Mouse (Mus musculus): Measurements from ENCODE around the gene Cd163. TPM values are rescaled to one million over a fixed set of nuclear protein-coding genes. Genes with fewer than 3 reads are reported as not detected.

Gene Cd163
- polyA plus RNA-seq, 1 experiment from 2014 or later: 0.51 TPM

GRCm38 (mm10) chr6:124320371-124320770 lies 15.9 kb downstream of the Cd163 start:
- H3K4me3 ChIP-seq (ENCODE audit: low read depth, low read length): no peak overlapping the region
- no peak for TF ChIP-seq CTCF (IDR thresholded peaks at IDR 0.05; ENCODE audit: low read depth)
- no peak for ATAC-seq
- H3K27ac ChIP-seq (ENCODE audit: low read depth, low read length): no peak overlapping the region
- H3K4me2 ChIP-seq (replicated peaks; ENCODE audit: low read depth): no peak overlapping the region
- no peaks in the 10 kb centered on the region for H3K36me3 ChIP-seq (ENCODE audit: control insufficient read depth, insufficient read depth)
- H3K4me1 ChIP-seq (replicated peaks; ENCODE audit: control insufficient read depth, insufficient read depth, low read length): no peaks in the 10 kb centered on the region
- no peak overlapping the region for H3K9ac ChIP-seq (ENCODE audit: low read depth, low read length)
- H3K9me3 ChIP-seq (ENCODE audit: control insufficient read depth): no peaks in the 10 kb centered on the region
- H3K27me3 ChIP-seq (replicated peaks; ENCODE audit: control insufficient read depth, insufficient read depth, low read length): no peaks in the 10 kb centered on the region
- WGBS: 57% methylated on average over 6 of the region's 6 CpGs

- H3K4me1 ChIP-seq (replicated peaks; ENCODE audit: control insufficient read depth, insufficient read depth, low read length): no peaks in the 10 kb centered on the region
- no peak for TF ChIP-seq CTCF (IDR thresholded peaks at IDR 0.05; ENCODE audit: low read depth)
- H3K4me2 ChIP-seq (replicated peaks; ENCODE audit: low read depth): no peak overlapping the region
- WGBS: 82% methylated on average over 16 of the region's 16 CpGs
- no peaks in the 10 kb centered on the region for H3K27me3 ChIP-seq (replicated peaks; ENCODE audit: control insufficient read depth, insufficient read depth, low read length)
- H3K9ac ChIP-seq (ENCODE audit: low read depth, low read length): no peak overlapping the region
- H3K27ac ChIP-seq (ENCODE audit: low read depth, low read length): no peak overlapping the region
- no peak for ATAC-seq
- no peak overlapping the region for H3K4me3 ChIP-seq (ENCODE audit: low read depth, low read length)
- no peaks in the 10 kb centered on the region for H3K9me3 ChIP-seq (ENCODE audit: control insufficient read depth)
- H3K36me3 ChIP-seq (ENCODE audit: control insufficient read depth, insufficient read depth): no peaks in the 10 kb centered on the region
These were observed 17.3 kb downstream of the Cd163 start for GRCm38 (mm10) chr6:124321481-124322475.

GRCm38 (mm10) chr6:124328394-124328991 lies 24.0 kb downstream of the Cd163 start:
- WGBS: 86% methylated on average over 3 of the region's 3 CpGs
- no peak for ATAC-seq
- Histone ChIP-seq H3K27me3 (replicated peaks; ENCODE audit: control insufficient read depth, insufficient read depth, low read length) (no peaks in the 10 kb centered on the region), H3K4me2 (replicated peaks; ENCODE audit: low read depth) (no peak overlapping the region), H3K9me3 (ENCODE audit: control insufficient read depth) (no peaks in the 10 kb centered on the region), H3K9ac (ENCODE audit: low read depth, low read length) (no peak overlapping the region), H3K4me3 (ENCODE audit: low read depth, low read length) (no peak overlapping the region), H3K4me1 (replicated peaks; ENCODE audit: control insufficient read depth, insufficient read depth, low read length) (no peaks in the 10 kb centered on the region), H3K27ac (ENCODE audit: low read depth, low read length) (no peak overlapping the region), H3K36me3 (ENCODE audit: control insufficient read depth, insufficient read depth) (no peaks in the 10 kb centered on the region)
- TF ChIP-seq CTCF (IDR thresholded peaks at IDR 0.05; ENCODE audit: low read depth): no peak

- no peaks in the 10 kb centered on the region for H3K9me3 ChIP-seq (ENCODE audit: control insufficient read depth)
- H3K4me3 ChIP-seq (ENCODE audit: low read depth, low read length): no peak overlapping the region
- H3K36me3 ChIP-seq (ENCODE audit: control insufficient read depth, insufficient read depth): no peaks in the 10 kb centered on the region
- H3K9ac ChIP-seq (ENCODE audit: low read depth, low read length): no peak overlapping the region
- 91% methylated on average over 7 of the region's 7 CpGs for WGBS
- H3K27ac ChIP-seq (ENCODE audit: low read depth, low read length): no peak overlapping the region
- H3K4me1 ChIP-seq (replicated peaks; ENCODE audit: control insufficient read depth, insufficient read depth, low read length): no peaks in the 10 kb centered on the region
- TF ChIP-seq CTCF (IDR thresholded peaks at IDR 0.05; ENCODE audit: low read depth): peak; percentile 54
- ATAC-seq: no peak
- no peak overlapping the region for H3K4me2 ChIP-seq (replicated peaks; ENCODE audit: low read depth)
- H3K27me3 ChIP-seq (replicated peaks; ENCODE audit: control insufficient read depth, insufficient read depth, low read length): no peaks in the 10 kb centered on the region
These were observed 25.2 kb downstream of the Cd163 start for GRCm38 (mm10) chr6:124329622-124330021.

GRCm38 (mm10) chr6:124345096-124345495 lies 40.6 kb downstream of the Cd163 start:
- no peak for ATAC-seq
- Histone ChIP-seq H3K27me3 (replicated peaks; ENCODE audit: control insufficient read depth, insufficient read depth, low read length) (no peaks in the 10 kb centered on the region), H3K36me3 (ENCODE audit: control insufficient read depth, insufficient read depth) (no peaks in the 10 kb centered on the region), H3K27ac (ENCODE audit: low read depth, low read length) (no peak overlapping the region), H3K4me1 (replicated peaks; ENCODE audit: control insufficient read depth, insufficient read depth, low read length) (no peaks in the 10 kb centered on the region), H3K4me2 (replicated peaks; ENCODE audit: low read depth) (no peak overlapping the region), H3K9ac (ENCODE audit: low read depth, low read length) (no peak overlapping the region), H3K9me3 (ENCODE audit: control insufficient read depth) (no peaks in the 10 kb centered on the region), H3K4me3 (ENCODE audit: low read depth, low read length) (no peak overlapping the region)
- 78% methylated on average over 4 of the region's 4 CpGs for WGBS
- TF ChIP-seq CTCF (IDR thresholded peaks at IDR 0.05; ENCODE audit: low read depth): no peak

- no peak for TF ChIP-seq CTCF (IDR thresholded peaks at IDR 0.05; ENCODE audit: low read depth)
- no peaks in the 10 kb centered on the region for H3K4me1 ChIP-seq (replicated peaks; ENCODE audit: control insufficient read depth, insufficient read depth, low read length)
- no peak overlapping the region for H3K4me3 ChIP-seq (ENCODE audit: low read depth, low read length)
- no peaks in the 10 kb centered on the region for H3K9me3 ChIP-seq (ENCODE audit: control insufficient read depth)
- ATAC-seq: no peak
- H3K36me3 ChIP-seq (ENCODE audit: control insufficient read depth, insufficient read depth): no peaks in the 10 kb centered on the region
- 81% methylated on average over 6 of the region's 6 CpGs for WGBS
- H3K9ac ChIP-seq (ENCODE audit: low read depth, low read length): no peak overlapping the region
- no peak overlapping the region for H3K27ac ChIP-seq (ENCODE audit: low read depth, low read length)
- H3K4me2 ChIP-seq (replicated peaks; ENCODE audit: low read depth): no peak overlapping the region
- H3K27me3 ChIP-seq (replicated peaks; ENCODE audit: control insufficient read depth, insufficient read depth, low read length): no peaks in the 10 kb centered on the region
These were observed 42.2 kb downstream of the Cd163 start for GRCm38 (mm10) chr6:124346613-124347012.
